Mouse (Mus musculus): ENCODE data around the gene Mrgprh. TPM values are rescaled to one million over a fixed set of nuclear protein-coding genes. Genes with fewer than 3 reads are reported as not detected.
A peak's percentile ranks its signal among the peaks of the same experiment; 100 is the strongest.

Mrgprh gene
- under 1 TPM; 0.17 to 0.20 TPM for total RNA-seq (2021)
- long read RNA-seq, experiment 1 = 0 reads
- long read RNA-seq, experiment 2 = 0 reads

- DNase-seq = no peak
Observed at GRCm38 (mm10) chr17:12875734-12876133, at the start of gene Mrgprh. Mrgprh (plus strand) TSS chr17:12876034.

- DNase-seq = no peak
Observed at GRCm38 (mm10) chr17:12830351-12830750, 45.5 kb upstream of the Mrgprh start.

GRCm38 (mm10) chr17:12832231-12832630, 43.6 kb upstream of the Mrgprh start:
- DNase-seq = peak; percentile 91

GRCm38 (mm10) chr17:12832657-12833056, 43.2 kb upstream of the Mrgprh start:
- no peak for DNase-seq

GRCm38 (mm10) chr17:12834317-12834716, 41.5 kb upstream of the Mrgprh start:
- DNase-seq = no peak

GRCm38 (mm10) chr17:12834826-12835225, 41.0 kb upstream of the Mrgprh start:
- DNase-seq = no peak

- no peak for DNase-seq
Observed at GRCm38 (mm10) chr17:12835738-12836137, 40.1 kb upstream of the Mrgprh start.

GRCm38 (mm10) chr17:12839475-12840267, 36.2 kb upstream of the Mrgprh start:
- no peak for DNase-seq

- no peak for DNase-seq
Observed at GRCm38 (mm10) chr17:12843826-12844225, 32.0 kb upstream of the Mrgprh start.

- no peak for DNase-seq
Observed at GRCm38 (mm10) chr17:12844540-12844939, 31.3 kb upstream of the Mrgprh start.

- no peak for DNase-seq
Observed at GRCm38 (mm10) chr17:12845862-12846261, 30.0 kb upstream of the Mrgprh start.

- no peak for DNase-seq
Observed at GRCm38 (mm10) chr17:12846474-12846873, 29.4 kb upstream of the Mrgprh start.

GRCm38 (mm10) chr17:12847736-12848135, 28.1 kb upstream of the Mrgprh start:
- DNase-seq = no peak

GRCm38 (mm10) chr17:12849778-12850382, 26.0 kb upstream of the Mrgprh start:
- DNase-seq = peak; percentile 18 to 19

- no peak for DNase-seq
Observed at GRCm38 (mm10) chr17:12851689-12852088, 24.1 kb upstream of the Mrgprh start.

- DNase-seq = no peak
Observed at GRCm38 (mm10) chr17:12853821-12854220, 22.0 kb upstream of the Mrgprh start.

- no peak for DNase-seq
Observed at GRCm38 (mm10) chr17:12854386-12854785, 21.4 kb upstream of the Mrgprh start.

GRCm38 (mm10) chr17:12857395-12857794, 18.4 kb upstream of the Mrgprh start:
- no peak for DNase-seq

- no peak for DNase-seq
Observed at GRCm38 (mm10) chr17:12858072-12858471, 17.8 kb upstream of the Mrgprh start.

- no peak for DNase-seq
Observed at GRCm38 (mm10) chr17:12859006-12859520, 16.8 kb upstream of the Mrgprh start.

GRCm38 (mm10) chr17:12864111-12864510, 11.7 kb upstream of the Mrgprh start:
- no peak for DNase-seq

- DNase-seq = no peak
Observed at GRCm38 (mm10) chr17:12865407-12865806, 10.4 kb upstream of the Mrgprh start.

- no peak for DNase-seq
Observed at GRCm38 (mm10) chr17:12866853-12867252, 9.0 kb upstream of the Mrgprh start.
